Mouse (Mus musculus) liver, embryonic 14.5 days (tissue): ENCODE measurements at regions not wholly inside any gene's neighbourhood (a gene's known extent, or its start where the extent isn't known, plus 50 kb on each side); places are given as distances from the start of the nearest gene placed in this dataset.

Source experiments
- ATAC-seq: fragments of 200-750 bp; cut with Nextera tagmentation; 2 replicates; pipeline ENCODE4 v1.8.0; 2017; ENCODE audit warnings: moderate number of reproducible peaks, mild to moderate bottlenecking, moderate library complexity; ENCODE audit not compliant: insufficient read depth
- DNase-seq, 3 experiments: peaks; one replicate each; pipeline ENCODE4 v3.0.0-alpha.2; 2012 to 2013; ENCODE audit warnings: low read depth in 3 of 3, low spot score in 3 of 3
- H3K27ac ChIP-seq: fragments of 300-500 bp; sonication (generic); 2 replicates; pipeline ENCODE4 v1.5.1; 2014; ENCODE audit warnings: moderate library complexity, mild to moderate bottlenecking, control low read depth, inconsistent platforms
- H3K27me3 ChIP-seq: fragments of 300-500 bp; sonication (generic); 2 replicates; pipeline ENCODE4 v1.6.1; 2014; ENCODE audit warnings: mild to moderate bottlenecking, low read length, moderate library complexity; ENCODE audit not compliant: control insufficient read depth, insufficient read depth
- H3K36me3 ChIP-seq: fragments of 300-500 bp; sonication (generic); replicated peaks from 2 replicates; pipeline ENCODE4 v1.6.1; 2014; ENCODE audit warnings: low read depth; ENCODE audit not compliant: control insufficient read depth, insufficient read depth
- H3K4me1 ChIP-seq, 2 experiments: fragments of 200-500 bp in 1 of 2; fragments of 300-500 bp in 1 of 2; sonication (generic) in 1 of 2; replicated peaks; 2 replicates each; pipeline ENCODE4 v1.6.1; 2012 to 2014; ENCODE audit warnings: antibody characterized with exemption in 1 of 2, inconsistent platforms in 1 of 2, low read length in 1 of 2; ENCODE audit not compliant: control insufficient read depth in 2 of 2, insufficient read depth in 2 of 2
- H3K4me2 ChIP-seq: fragments of 300-500 bp; sonication (generic); 2 replicates; pipeline ENCODE4 v1.6.1; 2014; ENCODE audit warnings: low read depth, mild to moderate bottlenecking, control low read depth, moderate library complexity
- H3K4me3 ChIP-seq, 2 experiments: fragments of 200-500 bp in 1 of 2; fragments of 300-500 bp in 1 of 2; sonication (generic) in 1 of 2; 2 replicates each; pipeline ENCODE4 v1.5.1; 2012 to 2014; ENCODE audit warnings: low read depth in 2 of 2, low read length in 2 of 2, mild to moderate bottlenecking in 2 of 2, control low read depth in 1 of 2, inconsistent platforms in 1 of 2, moderate library complexity in 1 of 2; ENCODE audit not compliant: insufficient read depth in 1 of 2
- H3K9ac ChIP-seq: fragments of 300-500 bp; sonication (generic); replicated peaks from 2 replicates; pipeline ENCODE4 v1.6.1; 2014; ENCODE audit warnings: mild to moderate bottlenecking, control low read depth, moderate library complexity
- H3K9me3 ChIP-seq: fragments of 300-500 bp; sonication (generic); 2 replicates; pipeline ENCODE4 v1.6.1; 2016; ENCODE audit warnings: low read length, mixed read lengths; ENCODE audit not compliant: control insufficient read depth
- CTCF ChIP-seq: IDR thresholded peaks from 2 replicates; pipeline ENCODE4 v1.5.1; 2016; ENCODE audit warnings: antibody characterized with exemption, low read depth, control low read depth
- EP300 ChIP-seq: IDR thresholded peaks from 2 replicates; pipeline ENCODE4 v1.6.1; 2016; ENCODE audit warnings: antibody characterized with exemption, low read depth
- WGBS: fragments of 180-500 bp; shearing (Covaris S2); extraction: QIAGEN DNeasy Blood & Tissue Kit; methylation state at CpG from one replicate; pipeline ENCODE4 v1.1.7; 2014; ENCODE audit not compliant: insufficient replicate concordance; 5-methylcytosine and 5-hydroxymethylcytosine counted together

DNA sequence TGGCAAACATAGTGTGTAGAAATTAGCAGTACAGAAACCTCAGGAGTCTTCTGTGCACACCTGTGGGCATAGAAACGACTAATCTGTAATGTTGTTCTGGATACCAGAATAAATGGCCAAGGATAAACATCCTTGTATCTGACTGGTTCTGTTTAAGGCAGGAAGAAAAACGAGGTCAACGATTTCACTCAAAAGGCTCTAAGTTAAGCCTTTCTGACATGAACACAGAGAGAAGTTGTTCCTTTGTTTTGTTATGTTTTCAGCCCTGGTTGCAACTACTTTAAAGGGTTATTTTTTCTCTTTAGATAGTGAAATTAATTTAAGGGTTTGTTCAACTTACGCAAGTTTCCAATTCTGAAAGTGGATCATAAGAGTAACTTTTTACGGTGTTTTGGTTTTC is 299.6 kb upstream of the Kif18a start:
- Histone ChIP-seq H3K4me3 (no peak overlapping the region), H3K27me3 (no peaks in the 10 kb centered on the region), H3K9ac (no peak overlapping the region), H3K9me3 (no peaks in the 10 kb centered on the region), H3K27ac (no peak overlapping the region), H3K36me3 (no peaks in the 10 kb centered on the region), H3K4me2 (no peak overlapping the region), H3K4me1 (no peaks in the 10 kb centered on the region)
- no peak for DNase-seq
- TF ChIP-seq EP300 (no peak), CTCF (no peak)
- WGBS: 61% methylated on average over 5 of the region's 5 CpGs
- ATAC-seq: no peak

DNA sequence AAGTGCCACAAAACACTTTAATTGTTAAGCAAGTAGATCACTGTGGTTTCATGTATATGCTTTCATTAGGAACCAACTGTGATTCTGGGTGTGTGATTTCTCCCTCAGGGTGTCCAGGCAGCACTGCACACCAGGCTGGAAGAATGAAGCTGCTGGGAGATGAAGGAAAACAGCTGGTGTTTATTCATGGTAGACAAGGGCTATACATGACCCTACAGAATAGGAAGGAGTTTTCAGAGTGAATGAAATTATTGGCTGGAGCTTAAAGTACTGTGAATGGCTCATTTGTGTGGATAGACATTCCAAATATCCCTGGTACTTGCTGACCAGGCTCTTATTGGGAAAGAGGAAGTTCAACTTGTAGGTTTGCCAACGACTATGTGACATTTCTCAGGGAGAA is 264.3 kb upstream of the Kif18a start:
- TF ChIP-seq CTCF: no peak
- no peak for TF ChIP-seq EP300
- WGBS: 4% methylated on average over 1 of the region's 1 CpGs
- H3K4me1 ChIP-seq: no peaks in the 10 kb centered on the region

DNA sequence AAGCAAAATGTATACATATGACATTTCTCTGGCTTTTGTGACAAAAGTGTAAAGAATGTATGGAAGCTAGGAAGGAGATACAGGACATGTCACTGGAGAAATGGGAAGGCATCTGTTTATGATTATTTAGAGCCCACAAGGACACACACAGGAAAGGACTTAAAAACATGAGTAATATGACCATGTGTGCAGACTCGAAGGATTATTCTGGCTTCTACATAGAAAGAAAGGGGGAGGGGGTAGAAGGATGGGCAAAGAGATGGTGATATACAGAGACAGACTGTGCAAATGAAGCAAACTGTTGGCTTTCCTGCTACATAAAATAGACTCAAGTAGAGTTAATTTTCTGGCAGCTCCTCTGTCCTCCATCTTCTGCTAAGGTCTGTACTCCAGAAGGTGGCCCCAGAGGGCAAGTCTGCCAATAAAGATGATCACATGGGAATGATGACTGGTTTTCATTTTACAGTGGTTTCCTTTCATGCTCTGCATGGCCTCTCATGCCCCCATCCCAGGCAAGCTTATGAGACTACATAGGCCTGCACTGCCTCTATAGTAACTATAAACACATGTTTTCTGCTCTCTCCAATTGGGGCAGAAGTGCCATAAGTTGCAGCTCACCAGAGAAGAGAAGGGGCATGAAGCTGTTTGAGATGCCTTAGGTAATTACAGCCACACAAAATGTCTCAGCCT is 263.4 kb upstream of the Kif18a start:
- H3K36me3 ChIP-seq: no peaks in the 10 kb centered on the region
- H3K4me2 ChIP-seq: no peak overlapping the region
- ATAC-seq (no peak), DNase-seq (no peak)
- H3K4me1 ChIP-seq: no peaks in the 10 kb centered on the region
- H3K27ac ChIP-seq: no peak overlapping the region
- TF ChIP-seq CTCF (no peak), EP300 (no peak)
- no peak overlapping the region for H3K9ac ChIP-seq
- H3K9me3 ChIP-seq: no peaks in the 10 kb centered on the region
- H3K27me3 ChIP-seq: no peaks in the 10 kb centered on the region
- H3K4me3 ChIP-seq: no peak overlapping the region
- WGBS: 33% methylated on average over 1 of the region's 1 CpGs

More for the DNA sequence above, 264.3 kb upstream of the Kif18a start:
- DNase-seq (no peak), ATAC-seq (no peak)
- H3K4me2 ChIP-seq: no peak overlapping the region
- no peaks in the 10 kb centered on the region for H3K36me3 ChIP-seq
- no peaks in the 10 kb centered on the region for H3K27me3 ChIP-seq
- H3K9me3 ChIP-seq: no peaks in the 10 kb centered on the region
- H3K9ac ChIP-seq: no peak overlapping the region
- H3K4me3 ChIP-seq: no peak overlapping the region
- H3K27ac ChIP-seq: no peak overlapping the region

DNA sequence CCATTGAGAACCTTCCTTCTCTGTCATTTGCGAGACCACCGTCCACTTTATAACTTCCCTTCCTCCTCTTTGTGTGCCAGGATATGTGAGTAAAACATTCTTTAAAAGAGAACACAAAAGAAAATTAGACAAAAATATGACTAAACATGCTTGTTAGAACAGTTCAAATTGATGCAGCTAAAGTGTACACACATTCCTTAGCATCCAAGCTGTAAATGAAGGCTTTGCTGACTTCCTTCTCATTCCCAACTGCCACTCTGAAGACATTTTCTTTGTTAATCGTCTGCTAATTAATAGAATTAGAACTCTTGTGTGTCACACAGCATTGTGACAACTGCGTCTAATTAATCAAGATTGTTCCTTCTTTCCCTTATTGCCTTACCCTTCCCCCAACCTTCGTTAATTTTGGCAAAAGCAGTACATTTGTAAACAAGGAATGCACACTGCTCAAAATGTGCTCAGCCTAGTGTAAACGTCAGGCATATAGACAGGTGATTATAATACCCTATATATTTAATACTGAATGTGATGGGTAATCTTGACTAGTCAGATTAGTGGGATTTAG is 242.3 kb upstream of the Kif18a start:
- DNase-seq (no peak), ATAC-seq (no peak)
- WGBS: 57% methylated on average over 6 of the region's 6 CpGs
- Histone ChIP-seq H3K4me2 (no peak overlapping the region), H3K27ac (no peak overlapping the region), H3K36me3 (no peaks in the 10 kb centered on the region), H3K4me1 (no peaks in the 10 kb centered on the region), H3K4me3 (no peak overlapping the region), H3K9ac (no peak overlapping the region), H3K27me3 (no peaks in the 10 kb centered on the region), H3K9me3 (no peaks in the 10 kb centered on the region)
- TF ChIP-seq CTCF (no peak), EP300 (no peak)
